Mouse (Mus musculus) hindbrain, embryonic 14.5 days (tissue): ENCODE measurements around the gene D5Ertd579e. TPM values are rescaled to one million over a fixed set of nuclear protein-coding genes. Genes with fewer than 3 reads are reported as not detected.

Experiments used
- ATAC-seq: fragments of 200-750 bp; cut with Nextera tagmentation; 2 replicates; pipeline ENCODE4 v1.8.0; 2017; ENCODE audit warnings: moderate number of reproducible peaks, mild to moderate bottlenecking, moderate TSS enrichment, moderate library complexity; ENCODE audit not compliant: low FRiP score
- DNase-seq: peaks from one replicate; pipeline ENCODE4 v3.0.0-alpha.2; 2015; ENCODE audit warnings: low spot score
- H3K27ac ChIP-seq: fragments of 300-500 bp; sonication (generic); 2 replicates; pipeline ENCODE4 v1.5.1; 2014; ENCODE audit warnings: mild to moderate bottlenecking, moderate library complexity
- H3K27me3 ChIP-seq: fragments of 300-500 bp; sonication (generic); 2 replicates; pipeline ENCODE4 v1.6.1; 2014; ENCODE audit warnings: mild to moderate bottlenecking, low read length, mixed read lengths; ENCODE audit not compliant: control insufficient read depth, insufficient read depth
- H3K36me3 ChIP-seq: fragments of 300-500 bp; sonication (generic); replicated peaks from 2 replicates; pipeline ENCODE4 v1.6.1; 2014; ENCODE audit not compliant: control insufficient read depth, insufficient read depth
- H3K4me1 ChIP-seq: fragments of 300-500 bp; sonication (generic); replicated peaks from 2 replicates; pipeline ENCODE4 v1.6.1; 2014; ENCODE audit warnings: antibody characterized with exemption, low read length, mixed read lengths; ENCODE audit not compliant: control insufficient read depth, insufficient read depth
- H3K4me2 ChIP-seq: fragments of 300-500 bp; sonication (generic); replicated peaks from 2 replicates; pipeline ENCODE4 v1.6.1; 2014; ENCODE audit warnings: mild to moderate bottlenecking, moderate library complexity
- H3K4me3 ChIP-seq: fragments of 300-500 bp; sonication (generic); replicated peaks from 2 replicates; pipeline ENCODE4 v1.5.1; 2014; ENCODE audit warnings: mild to moderate bottlenecking, low read length
- H3K9ac ChIP-seq: fragments of 300-500 bp; sonication (generic); 2 replicates; pipeline ENCODE4 v1.6.1; 2014
- H3K9me3 ChIP-seq: fragments of 300-500 bp; sonication (generic); 2 replicates; pipeline ENCODE4 v1.6.1; 2016; ENCODE audit warnings: low read length; ENCODE audit not compliant: control insufficient read depth
- WGBS: fragments of 180-500 bp; shearing (Covaris S2); extraction: QIAGEN DNeasy Blood & Tissue Kit; methylation state at CpG from one replicate; pipeline ENCODE4 v1.1.7; 2014; 5-methylcytosine and 5-hydroxymethylcytosine counted together
- polyA plus RNA-seq: library from polyadenylated mRNA; unstranded; fragments of >200 nt; fragmentation: Nextera tagmentation; extraction: Ambion mirVana; gene quantifications from 2 replicates; pipeline ENCODE4 v1.2.1, GENCODE M21; 2014

Gene D5Ertd579e
- polyA plus RNA-seq, 1 experiment from 2014 or later = 45.3 TPM

DNA sequence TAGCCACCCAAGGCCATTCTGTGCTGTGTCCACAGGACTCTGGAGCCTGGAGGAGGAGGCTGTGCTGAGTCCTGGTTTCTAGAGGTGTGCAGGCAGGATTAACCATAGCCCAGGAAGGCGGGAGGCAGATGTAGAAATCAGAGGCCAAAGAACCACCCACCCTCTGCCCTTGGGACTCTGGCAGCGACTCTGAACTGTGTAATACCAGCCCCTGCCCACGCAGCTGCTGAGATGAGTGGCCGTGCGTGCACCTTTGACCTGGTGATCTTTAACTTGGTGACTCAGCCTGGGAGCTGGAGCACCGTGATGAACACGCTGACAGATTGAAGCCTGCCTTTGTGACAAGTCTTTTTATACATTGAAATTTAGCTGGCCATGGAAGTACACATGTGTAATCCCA is 28.4 kb upstream of the D5Ertd579e start:
- WGBS = 72% methylated on average over 7 of the region's 7 CpGs

DNA sequence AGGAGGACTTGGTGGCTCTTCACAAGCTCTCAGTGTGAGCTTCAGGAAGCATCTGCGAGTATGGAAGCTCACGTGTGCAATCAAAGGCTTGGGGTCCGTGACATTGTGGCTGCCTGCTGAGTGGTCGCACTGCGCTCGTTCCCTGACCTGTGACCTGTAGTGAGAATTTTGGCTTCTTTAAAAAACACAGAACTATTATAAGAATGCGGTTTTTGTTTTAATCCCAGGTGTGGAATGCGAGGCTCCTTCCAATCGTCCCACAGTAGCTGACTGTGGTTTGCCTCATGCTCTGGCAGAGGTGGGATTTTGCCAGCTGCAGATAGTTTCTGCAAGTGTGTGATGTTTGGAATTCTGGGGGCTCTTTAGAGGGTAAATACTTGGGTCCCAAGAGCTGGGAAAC is 27.5 kb upstream of the D5Ertd579e start:
- Histone ChIP-seq H3K4me3 (no peak overlapping the region), H3K9ac (no peak overlapping the region), H3K9me3 (no peaks in the 10 kb centered on the region), H3K4me2 (no peak overlapping the region), H3K27ac (no peak overlapping the region), H3K4me1 (no peaks in the 10 kb centered on the region), H3K27me3 (no peaks in the 10 kb centered on the region), H3K36me3 (no peaks in the 10 kb centered on the region)
- DNase-seq = no peak
- ATAC-seq = no peak
- 76% methylated on average over 9 of the region's 9 CpGs for WGBS

More for the DNA sequence above, 28.4 kb upstream of the D5Ertd579e start:
- no peaks in the 10 kb centered on the region for H3K27me3 ChIP-seq
- H3K9ac ChIP-seq = no peak overlapping the region
- no peaks in the 10 kb centered on the region for H3K9me3 ChIP-seq
- DNase-seq (no peak), ATAC-seq (no peak)
- H3K4me2 ChIP-seq = no peak overlapping the region
- H3K27ac ChIP-seq = no peak overlapping the region
- no peaks in the 10 kb centered on the region for H3K4me1 ChIP-seq
- no peak overlapping the region for H3K4me3 ChIP-seq
- no peaks in the 10 kb centered on the region for H3K36me3 ChIP-seq

DNA sequence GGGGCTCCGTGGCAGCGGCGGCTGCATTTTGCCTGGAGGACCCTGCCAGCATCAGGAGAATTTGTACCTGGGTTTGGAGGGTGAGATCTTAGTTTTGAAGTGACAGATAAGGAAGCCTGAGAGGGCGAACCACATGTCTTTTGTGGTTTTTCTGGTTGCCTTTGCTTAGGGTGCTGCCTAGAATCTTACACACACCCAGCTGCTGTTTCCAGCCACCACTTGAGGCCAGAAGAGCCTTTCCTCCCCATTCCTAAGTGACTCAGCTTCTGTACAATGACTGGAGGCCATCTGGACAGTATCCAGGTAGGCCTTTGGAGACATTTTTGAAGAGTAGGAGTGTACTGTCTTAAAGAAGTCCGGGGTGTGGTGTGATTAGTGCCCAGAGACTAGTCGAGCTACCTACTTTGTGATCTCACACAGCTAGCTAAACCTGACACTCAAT is 26.6 kb upstream of the D5Ertd579e start:
- DNase-seq (no peak), ATAC-seq (no peak)
- Histone ChIP-seq H3K27ac (no peak overlapping the region), H3K9me3 (no peaks in the 10 kb centered on the region), H3K36me3 (no peaks in the 10 kb centered on the region), H3K9ac (no peak overlapping the region), H3K4me1 (no peaks in the 10 kb centered on the region), H3K4me3 (no peak overlapping the region), H3K4me2 (no peak overlapping the region), H3K27me3 (no peaks in the 10 kb centered on the region)
- WGBS = 85% methylated on average over 6 of the region's 6 CpGs

DNA sequence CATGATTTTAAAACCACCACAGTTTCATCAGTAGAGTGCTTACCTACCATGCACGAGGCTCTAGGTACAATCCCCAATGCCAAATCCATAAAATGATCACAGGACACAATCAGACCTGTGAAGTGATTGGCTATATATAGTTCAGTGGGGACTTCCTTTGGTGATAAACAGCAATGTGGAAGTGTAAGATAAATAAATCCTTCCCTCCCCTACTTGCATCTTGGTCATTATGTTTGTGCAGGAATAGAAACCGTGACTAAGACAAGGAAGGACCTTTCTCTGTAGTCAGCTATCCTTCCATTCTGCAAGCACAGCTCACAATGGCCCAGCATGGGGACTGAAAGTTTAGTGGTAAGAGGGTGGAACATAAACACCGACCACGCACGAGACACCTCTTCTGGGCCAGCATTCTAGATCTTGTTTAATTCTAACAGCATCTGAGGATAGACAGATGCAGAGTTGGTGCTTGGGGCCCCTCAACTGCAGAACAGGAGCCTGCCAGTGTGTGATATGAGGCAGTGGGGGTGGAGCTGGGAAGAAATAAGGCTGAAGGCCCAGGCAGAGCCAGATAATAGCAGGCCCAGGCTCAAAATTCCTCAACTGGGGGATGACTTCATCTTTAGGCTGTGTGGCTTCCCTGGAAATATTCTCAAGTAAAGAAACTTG is 25.0 kb upstream of the D5Ertd579e start:
- 81% methylated on average over 5 of the region's 5 CpGs for WGBS
- Histone ChIP-seq H3K27me3 (no peaks in the 10 kb centered on the region), H3K9ac (no peak overlapping the region), H3K27ac (no peak overlapping the region), H3K4me2 (no peak overlapping the region), H3K9me3 (no peaks in the 10 kb centered on the region), H3K4me1 (no peaks in the 10 kb centered on the region), H3K4me3 (no peak overlapping the region), H3K36me3 (no peaks in the 10 kb centered on the region)
- DNase-seq (no peak), ATAC-seq (no peak)

DNA sequence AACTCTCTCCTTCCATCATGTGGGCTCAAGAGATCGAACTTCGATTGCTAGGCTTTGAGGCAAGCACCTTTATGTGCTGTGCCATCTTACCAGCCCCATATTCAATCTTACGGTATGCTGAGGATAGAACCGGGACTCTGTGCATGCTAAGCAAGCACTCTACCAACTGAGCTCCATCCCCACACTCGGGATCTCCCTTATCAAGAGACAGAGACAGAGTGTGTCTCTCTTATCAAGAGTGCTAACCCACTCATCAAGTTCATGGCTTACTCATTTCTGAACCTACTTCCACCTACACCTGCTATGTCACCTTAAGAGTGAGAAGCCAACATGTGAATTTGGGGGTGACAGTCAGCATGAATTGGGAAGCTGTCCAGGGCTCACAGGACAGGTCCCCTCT is 24.4 kb upstream of the D5Ertd579e start:
- H3K36me3 ChIP-seq = no peaks in the 10 kb centered on the region
- no peak for DNase-seq
- no peak overlapping the region for H3K4me3 ChIP-seq
- 90% methylated on average over 5 of the region's 5 CpGs for WGBS
- no peak for ATAC-seq
- no peaks in the 10 kb centered on the region for H3K27me3 ChIP-seq
- no peak overlapping the region for H3K4me2 ChIP-seq
- H3K4me1 ChIP-seq = no peaks in the 10 kb centered on the region
- H3K9me3 ChIP-seq = no peaks in the 10 kb centered on the region
- H3K9ac ChIP-seq = no peak overlapping the region
- no peak overlapping the region for H3K27ac ChIP-seq

DNA sequence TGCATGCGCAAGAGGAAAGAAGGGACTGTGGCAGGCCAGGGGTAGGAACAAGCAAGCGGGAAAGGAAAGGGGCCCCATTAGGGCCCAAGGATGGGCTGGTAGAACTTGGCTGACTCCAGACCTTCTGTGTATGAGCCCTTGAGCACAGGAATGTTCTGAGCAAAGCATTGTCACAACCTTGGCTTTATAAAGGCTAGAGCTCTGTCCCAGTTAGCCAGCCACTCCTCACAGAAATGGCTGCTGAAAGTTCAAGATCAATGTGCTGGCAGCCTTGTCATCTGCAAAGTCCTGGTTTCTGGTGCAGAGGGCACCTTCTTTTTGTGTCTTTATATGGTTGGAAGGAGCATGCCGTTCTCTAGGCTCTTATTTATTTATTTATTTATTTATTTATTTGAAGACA is 23.8 kb upstream of the D5Ertd579e start:
- Histone ChIP-seq H3K27ac (no peak overlapping the region), H3K36me3 (no peaks in the 10 kb centered on the region), H3K9ac (no peak overlapping the region), H3K4me2 (no peak overlapping the region), H3K4me1 (no peaks in the 10 kb centered on the region), H3K4me3 (no peak overlapping the region), H3K9me3 (no peaks in the 10 kb centered on the region), H3K27me3 (no peaks in the 10 kb centered on the region)
- ATAC-seq = no peak
- DNase-seq = no peak
- 90% methylated on average over 3 of the region's 3 CpGs for WGBS

DNA sequence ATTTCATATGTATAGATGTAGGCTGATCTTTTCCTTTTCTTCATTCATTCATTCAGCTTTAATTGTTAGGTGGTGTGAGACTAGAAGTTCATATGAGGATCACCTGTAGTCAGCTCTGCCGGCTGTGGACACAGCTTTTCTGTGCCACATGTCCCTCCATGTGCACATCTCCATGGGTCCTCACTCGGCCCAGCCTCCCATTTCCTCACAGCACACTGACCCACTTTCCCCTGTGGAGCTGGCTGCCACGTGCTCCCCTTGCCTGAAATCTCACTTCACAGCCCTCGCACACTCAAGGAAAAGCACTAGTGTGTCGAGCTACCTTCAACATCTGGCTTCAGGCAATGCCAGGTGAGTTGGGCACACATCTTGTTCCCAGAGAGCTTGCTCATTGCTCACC is 23.3 kb upstream of the D5Ertd579e start:
- Histone ChIP-seq H3K27me3 (no peaks in the 10 kb centered on the region), H3K27ac (no peak overlapping the region), H3K4me3 (no peak overlapping the region), H3K9me3 (no peaks in the 10 kb centered on the region), H3K4me2 (no peak overlapping the region), H3K9ac (no peak overlapping the region), H3K36me3 (no peaks in the 10 kb centered on the region), H3K4me1 (no peaks in the 10 kb centered on the region)
- ATAC-seq (no peak), DNase-seq (no peak)
- WGBS = 83% methylated on average over 5 of the region's 5 CpGs

DNA sequence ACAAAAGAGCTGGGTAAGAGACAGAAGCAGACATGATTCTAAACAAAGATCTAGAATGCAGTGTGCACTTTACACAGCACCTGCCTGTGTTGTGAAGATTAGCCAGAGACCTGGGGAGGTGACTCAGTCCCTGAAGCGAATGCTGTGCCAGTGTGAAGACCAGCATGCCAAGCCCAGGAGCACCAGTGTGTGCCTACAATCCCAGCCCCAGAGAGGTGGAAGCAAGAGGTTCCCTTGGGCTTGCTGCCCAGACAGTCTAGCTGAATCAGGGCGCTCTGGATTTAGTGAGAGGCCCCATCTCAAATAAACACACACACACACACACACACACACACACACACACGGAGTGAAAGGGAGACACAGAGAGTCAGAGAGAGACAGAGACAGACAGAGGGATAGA is 22.1 kb upstream of the D5Ertd579e start:
- H3K9me3 ChIP-seq = no peaks in the 10 kb centered on the region
- no peaks in the 10 kb centered on the region for H3K36me3 ChIP-seq
- H3K4me3 ChIP-seq = no peak overlapping the region
- peaks cover 4% of the 10 kb centered on the region; the same call in 1 of the 2 replicates for H3K4me1 ChIP-seq
- H3K27ac ChIP-seq = no peak overlapping the region
- H3K27me3 ChIP-seq = no peaks in the 10 kb centered on the region
- ATAC-seq (no peak), DNase-seq (no peak)
- no peak overlapping the region for H3K4me2 ChIP-seq
- 85% methylated on average over 3 of the region's 3 CpGs for WGBS
- H3K9ac ChIP-seq = no peak overlapping the region

DNA sequence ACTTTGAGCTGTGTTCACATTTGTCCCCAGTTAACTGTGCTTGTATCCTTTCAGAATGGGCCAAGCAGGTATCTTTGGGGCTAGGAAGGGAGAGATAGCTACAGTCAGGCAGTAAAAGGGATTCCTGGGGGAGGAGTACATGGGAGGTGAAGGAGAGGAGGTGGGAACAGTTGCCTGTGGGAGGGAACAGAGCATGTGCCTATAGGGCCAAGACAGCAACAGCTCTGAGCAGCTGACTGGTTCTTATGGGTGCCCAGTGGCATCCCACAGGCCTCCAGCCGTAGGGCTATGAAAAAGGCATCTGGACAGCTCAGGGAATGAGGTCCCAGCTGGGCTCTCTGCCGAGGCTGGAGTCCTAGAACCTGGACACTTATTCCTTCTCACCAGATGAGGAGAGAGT is 21.0 kb upstream of the D5Ertd579e start:
- Histone ChIP-seq H3K4me3 (no peak overlapping the region), H3K27ac (no peak overlapping the region), H3K4me2 (no peak overlapping the region), H3K27me3 (no peaks in the 10 kb centered on the region), H3K9ac (no peak overlapping the region), H3K36me3 (no peaks in the 10 kb centered on the region), H3K4me1 (peaks cover 6% of the 10 kb centered on the region; the same call in 1 of the 2 replicates), H3K9me3 (no peaks in the 10 kb centered on the region)
- DNase-seq (no peak), ATAC-seq (no peak)
- 64% methylated on average over 2 of the region's 2 CpGs for WGBS

DNA sequence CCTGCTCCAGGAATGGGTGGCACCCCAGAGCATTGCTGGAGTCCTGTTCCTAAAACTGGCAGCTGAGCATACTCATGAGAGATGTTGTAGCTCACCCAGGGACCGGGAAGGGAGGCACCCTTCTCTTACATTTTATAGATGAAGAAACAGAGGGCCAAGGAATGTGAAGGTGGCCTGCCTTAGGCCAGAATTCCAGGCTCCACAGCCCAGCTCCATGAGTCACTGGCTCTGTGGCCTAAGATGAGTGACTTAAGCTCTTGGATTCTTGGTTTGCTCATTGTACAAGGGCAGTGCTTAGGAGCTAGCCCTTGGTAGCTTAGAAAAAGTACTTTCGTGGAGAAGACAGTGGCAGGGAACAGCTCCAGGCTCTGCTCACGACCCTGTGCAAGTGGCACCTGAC is 19.0 kb upstream of the D5Ertd579e start:
- Histone ChIP-seq H3K9ac (no peak overlapping the region), H3K4me1 (peaks cover 6% of the 10 kb centered on the region; the same call in 1 of the 2 replicates), H3K27me3 (no peaks in the 10 kb centered on the region), H3K27ac (no peak overlapping the region), H3K4me3 (no peak overlapping the region), H3K36me3 (no peaks in the 10 kb centered on the region), H3K4me2 (no peak overlapping the region), H3K9me3 (no peaks in the 10 kb centered on the region)
- ATAC-seq (no peak), DNase-seq (no peak)
- WGBS = 84% methylated on average over 3 of the region's 3 CpGs
